Mouse (Mus musculus): ENCODE measurements around the gene Ism1. TPM values are rescaled to one million over a fixed set of nuclear protein-coding genes. Genes with fewer than 3 reads are reported as not detected.

Gene Ism1
- total RNA-seq, 1 experiment from 2014 or later = not detected

DNA sequence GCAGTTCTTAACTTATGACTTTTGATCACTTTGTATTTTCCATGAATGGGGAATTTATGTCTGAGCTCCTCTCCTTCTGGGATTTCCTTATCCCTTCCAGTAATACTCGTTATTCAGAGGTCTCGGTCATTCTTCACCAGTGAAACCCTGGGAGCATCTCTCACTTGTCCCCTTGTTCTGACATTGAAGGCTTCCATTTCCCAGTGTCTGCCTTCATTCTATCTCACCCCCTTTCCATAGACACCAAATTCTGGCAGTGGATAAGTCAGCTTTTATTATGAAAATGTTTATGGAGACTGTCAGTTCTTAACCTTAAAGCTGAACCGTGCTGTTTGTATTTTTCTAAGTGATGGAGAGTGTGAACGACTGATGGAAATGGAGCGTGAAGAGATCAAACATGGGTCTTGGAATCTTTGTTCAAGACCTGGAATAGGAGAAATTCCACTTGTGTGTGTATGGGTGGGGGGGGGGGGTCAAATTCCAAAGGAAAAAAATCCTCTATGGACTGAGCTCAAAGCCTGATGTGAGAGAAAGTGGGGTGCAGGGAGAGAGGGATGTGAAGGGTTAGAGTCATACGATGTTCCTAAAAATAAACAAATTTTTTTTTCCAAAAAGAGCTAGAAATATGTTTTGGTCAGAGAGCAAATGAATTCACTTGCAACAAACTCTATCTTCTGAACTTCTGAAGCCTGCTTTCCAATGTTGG is 30.4 kb downstream of the Ism1 start:
- no peak for ATAC-seq (replicated peaks; ENCODE audit: insufficient number of reproducible peaks, low FRiP score, low TSS enrichment, poor library complexity, severe bottlenecking)

DNA sequence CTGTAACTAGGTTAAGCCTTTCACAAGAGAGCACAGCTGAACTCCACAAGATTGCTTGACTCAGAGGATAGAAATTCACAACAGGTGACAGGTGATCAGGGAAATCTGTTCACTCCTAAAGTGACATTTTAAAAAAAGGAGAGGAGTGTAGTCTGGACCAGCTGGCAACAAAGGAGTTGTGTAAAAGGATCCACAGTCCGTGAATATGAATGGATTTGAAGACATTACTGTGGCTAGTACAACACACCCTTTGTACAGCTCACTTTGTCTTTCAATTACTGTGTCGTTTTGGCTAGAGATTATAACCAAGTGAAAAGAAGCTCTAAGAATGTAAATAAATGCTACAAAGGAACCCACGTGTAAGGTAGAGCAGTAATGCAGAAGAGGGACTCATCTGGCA is 33.7 kb downstream of the Ism1 start:
- ATAC-seq (replicated peaks; ENCODE audit: insufficient number of reproducible peaks, low FRiP score, low TSS enrichment, poor library complexity, severe bottlenecking) = no peak

DNA sequence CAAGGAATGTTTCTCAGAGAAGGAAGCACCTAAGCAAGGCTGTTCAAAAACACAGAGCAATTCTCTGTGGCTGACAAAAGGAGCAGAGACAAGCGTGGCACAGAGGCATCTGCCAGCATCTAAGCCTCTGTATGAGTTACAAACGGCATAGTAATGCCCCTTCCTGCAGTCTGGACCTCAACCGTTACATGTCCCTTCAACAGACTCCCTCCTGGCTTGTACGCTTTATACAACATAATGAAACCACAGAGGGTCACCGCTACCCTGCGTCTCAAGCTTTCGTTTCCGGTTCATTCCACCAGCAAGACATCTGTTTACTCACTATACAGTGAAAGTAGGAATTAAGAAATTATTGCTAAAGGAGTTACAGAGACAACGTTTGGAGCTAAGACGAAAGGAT is 34.1 kb downstream of the Ism1 start:
- ATAC-seq (replicated peaks; ENCODE audit: insufficient number of reproducible peaks, low FRiP score, low TSS enrichment, poor library complexity, severe bottlenecking) = no peak

DNA sequence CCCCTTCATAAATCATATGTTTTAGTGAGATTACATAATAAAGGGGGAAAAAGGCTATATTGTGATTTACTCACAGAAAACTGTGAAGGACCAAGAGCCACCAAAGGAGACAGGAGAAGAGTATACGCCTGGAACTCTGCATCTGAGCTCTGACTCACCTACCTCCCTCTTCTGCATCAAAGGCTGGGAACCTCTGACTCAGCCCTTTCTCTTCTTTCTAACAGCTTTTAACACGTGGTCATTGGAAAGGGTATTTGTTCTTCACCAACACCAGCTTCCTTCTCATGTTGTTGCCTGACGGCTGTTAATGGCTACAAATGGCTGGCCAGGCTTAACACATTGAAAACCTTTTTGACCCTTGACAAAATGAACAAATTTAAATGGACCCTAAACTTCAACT is 36.2 kb downstream of the Ism1 start:
- ATAC-seq (replicated peaks; ENCODE audit: insufficient number of reproducible peaks, low FRiP score, low TSS enrichment, poor library complexity, severe bottlenecking) = no peak

DNA sequence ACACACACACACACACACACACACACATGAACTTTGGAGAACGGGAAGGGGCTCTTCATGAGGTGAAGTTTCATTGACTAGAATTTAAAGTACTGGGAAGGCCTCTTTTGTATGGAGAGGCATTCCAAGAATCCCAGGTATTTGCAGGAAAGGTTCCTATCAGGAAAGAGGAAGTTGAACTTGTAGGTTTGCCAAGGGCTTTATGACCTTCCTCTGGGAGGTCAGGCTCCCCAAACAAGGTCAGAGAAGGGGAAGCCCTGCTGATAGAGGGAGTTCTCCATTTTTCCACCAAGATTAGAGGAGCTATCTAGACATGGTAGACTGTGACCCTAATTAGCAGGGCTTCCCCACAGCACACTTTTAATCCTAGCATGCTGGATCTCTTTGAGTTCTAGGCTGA is 39.8 kb downstream of the Ism1 start:
- ATAC-seq (replicated peaks; ENCODE audit: insufficient number of reproducible peaks, low FRiP score, low TSS enrichment, poor library complexity, severe bottlenecking) = no peak

DNA sequence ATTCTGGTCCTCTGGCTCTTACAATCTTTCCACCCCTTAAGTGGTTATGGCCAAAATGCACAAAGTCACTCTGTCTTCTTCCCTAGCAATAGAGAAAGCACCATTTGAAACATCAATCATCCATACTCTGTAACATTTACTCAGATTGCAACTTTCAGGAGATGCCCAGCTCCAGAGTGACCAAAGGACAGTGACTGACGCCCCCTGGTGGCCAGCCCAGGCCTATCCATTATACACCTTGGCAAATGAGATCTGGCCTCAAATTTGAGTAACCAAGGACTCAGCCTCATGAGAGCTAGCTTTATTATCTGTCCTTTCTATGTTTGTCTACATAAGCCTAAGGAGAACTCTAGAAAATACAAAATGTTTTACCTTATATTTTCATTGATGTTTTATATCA is 44.7 kb downstream of the Ism1 start:
- ATAC-seq (replicated peaks; ENCODE audit: insufficient number of reproducible peaks, low FRiP score, low TSS enrichment, poor library complexity, severe bottlenecking) = no peak

DNA sequence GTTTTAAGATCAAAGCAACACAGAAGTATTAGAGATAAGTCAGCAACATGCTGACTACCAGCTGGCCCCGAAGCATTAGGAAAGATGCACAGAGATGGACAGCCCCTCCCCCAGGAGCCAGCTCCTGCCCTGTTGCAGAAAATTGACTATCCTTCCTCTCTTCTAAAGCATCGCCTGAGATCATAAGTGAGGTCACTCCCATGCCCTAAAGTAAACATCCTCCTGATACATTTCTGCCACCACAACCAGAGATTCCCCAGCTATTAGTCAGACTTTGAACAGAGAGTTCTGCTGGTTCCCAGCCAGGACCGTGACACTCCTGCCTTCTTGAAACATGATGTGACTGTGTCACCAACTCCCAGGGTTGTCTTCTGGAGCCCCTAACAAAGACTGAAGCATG is 45.3 kb downstream of the Ism1 start:
- ATAC-seq (replicated peaks; ENCODE audit: insufficient number of reproducible peaks, low FRiP score, low TSS enrichment, poor library complexity, severe bottlenecking) = no peak

DNA sequence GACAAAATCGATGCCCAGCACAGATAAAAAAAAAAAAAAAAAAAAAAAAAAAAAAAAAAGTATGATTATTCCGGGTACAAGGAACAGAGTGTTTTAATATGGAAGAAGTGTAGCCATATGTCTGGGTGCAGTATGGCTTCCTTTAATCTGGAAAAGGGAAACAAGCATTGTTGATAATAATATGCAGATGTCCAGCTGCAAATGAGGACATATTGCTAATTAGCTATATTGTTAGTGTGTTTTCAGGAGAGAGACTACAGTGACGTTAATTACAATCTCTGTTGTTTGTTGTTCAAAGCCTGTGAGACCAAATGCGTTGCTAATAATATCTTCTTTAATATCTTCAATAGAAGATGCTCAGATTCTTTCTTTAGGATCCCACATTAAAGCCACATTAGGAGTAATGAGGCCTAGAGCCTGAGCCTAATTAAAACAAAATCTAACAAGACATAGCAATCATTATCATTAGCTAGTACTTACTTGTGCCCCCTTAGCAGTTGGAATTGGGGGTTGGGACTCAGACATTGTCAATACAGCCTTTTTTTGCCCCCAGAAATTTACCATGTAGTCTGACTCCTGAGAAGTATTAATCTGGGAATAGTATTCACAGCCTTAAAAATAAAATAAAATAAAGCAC is 46.3 kb downstream of the Ism1 start:
- ATAC-seq (replicated peaks; ENCODE audit: insufficient number of reproducible peaks, low FRiP score, low TSS enrichment, poor library complexity, severe bottlenecking) = no peak

DNA sequence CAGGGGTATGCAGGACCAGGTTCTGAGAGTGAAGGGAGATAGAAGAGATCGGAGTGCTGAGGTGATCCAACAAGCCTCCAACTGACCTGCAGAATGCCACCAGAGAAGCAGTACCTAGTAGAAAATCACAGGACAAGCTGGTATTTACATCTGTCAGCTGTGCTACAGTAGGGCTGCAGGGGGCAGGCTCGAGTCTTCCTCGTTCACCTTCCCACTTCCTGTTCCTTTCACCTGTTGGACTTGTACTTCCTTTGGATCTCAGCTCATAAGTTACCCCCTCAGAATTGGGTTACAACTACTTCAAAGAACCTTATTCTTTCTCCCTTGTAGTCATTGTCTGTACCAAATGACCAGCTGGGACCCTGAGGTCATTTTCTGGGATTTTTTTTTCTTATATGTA is 47.4 kb downstream of the Ism1 start:
- ATAC-seq (replicated peaks; ENCODE audit: insufficient number of reproducible peaks, low FRiP score, low TSS enrichment, poor library complexity, severe bottlenecking) = no peak

DNA sequence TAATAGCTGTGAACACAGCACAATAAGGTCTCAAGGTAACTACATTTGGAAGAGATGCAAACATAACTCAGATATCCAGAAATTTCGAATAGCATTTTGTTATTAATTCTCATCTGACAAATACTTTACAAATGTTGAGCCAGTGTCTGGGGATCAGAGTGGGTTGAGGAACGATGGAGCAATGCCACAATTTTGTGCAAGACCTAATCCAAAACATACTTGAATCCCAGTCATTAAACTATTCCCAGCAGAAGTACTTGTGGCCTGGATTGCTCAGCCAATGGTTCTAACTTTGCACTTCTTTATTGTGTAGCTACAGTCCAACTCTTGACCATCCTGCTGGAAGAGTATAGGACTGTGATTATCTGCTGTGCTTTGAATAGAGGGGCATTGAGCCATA is 50.1 kb downstream of the Ism1 start:
- no peak for ATAC-seq (replicated peaks; ENCODE audit: insufficient number of reproducible peaks, low FRiP score, low TSS enrichment, poor library complexity, severe bottlenecking)

DNA sequence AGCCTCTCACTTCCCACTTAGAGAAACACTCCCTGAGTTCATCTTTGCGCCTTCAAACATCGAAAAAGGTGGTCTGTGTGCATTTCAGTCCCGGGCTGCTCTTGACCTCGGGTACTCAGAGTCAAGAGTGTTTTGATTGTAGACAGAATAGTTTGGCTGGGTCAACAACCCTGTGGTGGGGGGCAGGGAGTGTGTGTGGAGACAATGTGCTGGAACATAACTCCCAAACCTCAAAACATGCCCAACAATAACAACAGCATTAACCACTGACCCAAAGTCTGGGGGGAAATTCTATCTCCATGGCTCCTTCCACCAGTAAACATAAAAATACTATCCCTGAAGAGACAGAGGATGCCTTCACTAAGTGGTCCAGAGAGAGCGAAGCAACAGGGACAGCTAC is 51.4 kb downstream of the Ism1 start:
- ATAC-seq (replicated peaks; ENCODE audit: insufficient number of reproducible peaks, low FRiP score, low TSS enrichment, poor library complexity, severe bottlenecking) = no peak

DNA sequence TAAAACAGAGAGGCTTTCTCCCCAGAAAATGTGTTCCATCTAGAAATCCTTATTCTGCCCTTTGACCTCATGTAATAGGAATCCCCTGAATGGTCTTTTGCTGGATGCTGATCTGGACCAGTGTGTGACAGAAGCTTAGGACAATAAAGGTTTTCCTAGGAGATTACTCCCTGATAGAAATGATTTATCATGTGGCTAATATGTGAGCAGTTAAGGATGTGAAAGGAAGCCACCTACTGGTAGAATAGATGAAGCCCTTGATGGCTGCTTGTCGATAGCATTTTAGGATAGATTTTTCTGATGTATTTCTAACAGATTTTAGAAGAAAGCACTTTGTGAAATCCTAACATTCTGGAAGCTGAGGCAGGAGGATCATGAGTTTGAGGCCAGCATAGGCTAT is 64.4 kb downstream of the Ism1 start:
- ATAC-seq (replicated peaks; ENCODE audit: insufficient number of reproducible peaks, low FRiP score, low TSS enrichment, poor library complexity, severe bottlenecking) = no peak

DNA sequence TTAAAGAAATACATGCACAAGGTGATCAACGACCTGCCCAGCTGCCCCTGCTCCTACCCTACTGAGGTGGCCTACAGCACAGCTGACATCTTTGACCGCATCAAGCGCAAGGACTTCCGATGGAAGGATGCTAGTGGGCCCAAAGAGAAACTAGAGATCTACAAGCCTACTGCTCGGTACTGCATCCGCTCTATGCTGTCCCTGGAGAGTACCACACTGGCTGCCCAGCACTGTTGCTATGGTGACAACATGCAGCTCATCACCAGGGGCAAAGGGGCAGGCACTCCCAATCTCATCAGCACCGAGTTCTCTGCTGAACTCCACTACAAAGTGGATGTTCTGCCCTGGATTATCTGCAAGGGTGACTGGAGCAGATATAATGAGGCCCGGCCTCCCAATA is 79.0 kb downstream of the Ism1 start:
- ATAC-seq (replicated peaks; ENCODE audit: insufficient number of reproducible peaks, low FRiP score, low TSS enrichment, poor library complexity, severe bottlenecking) = no peak

DNA sequence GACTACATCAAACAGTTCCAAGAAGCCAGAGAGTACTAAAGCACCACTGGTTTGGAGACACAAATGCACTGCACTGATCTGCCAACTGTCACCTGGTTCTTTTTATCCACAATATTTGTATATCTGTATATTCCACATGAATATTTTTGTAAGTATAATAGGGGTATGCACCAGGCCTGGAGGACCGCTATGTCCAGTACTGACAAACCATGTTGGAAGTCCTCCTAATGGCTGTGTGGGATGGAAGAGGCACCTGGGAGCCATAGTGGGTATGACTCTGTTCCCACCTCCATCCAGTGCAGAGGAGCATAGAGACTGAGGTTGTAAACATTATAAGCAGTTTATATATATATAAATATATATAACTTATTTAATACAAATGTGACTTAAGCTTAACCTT is 79.5 kb downstream of the Ism1 start:
- ATAC-seq (replicated peaks; ENCODE audit: insufficient number of reproducible peaks, low FRiP score, low TSS enrichment, poor library complexity, severe bottlenecking) = no peak

DNA sequence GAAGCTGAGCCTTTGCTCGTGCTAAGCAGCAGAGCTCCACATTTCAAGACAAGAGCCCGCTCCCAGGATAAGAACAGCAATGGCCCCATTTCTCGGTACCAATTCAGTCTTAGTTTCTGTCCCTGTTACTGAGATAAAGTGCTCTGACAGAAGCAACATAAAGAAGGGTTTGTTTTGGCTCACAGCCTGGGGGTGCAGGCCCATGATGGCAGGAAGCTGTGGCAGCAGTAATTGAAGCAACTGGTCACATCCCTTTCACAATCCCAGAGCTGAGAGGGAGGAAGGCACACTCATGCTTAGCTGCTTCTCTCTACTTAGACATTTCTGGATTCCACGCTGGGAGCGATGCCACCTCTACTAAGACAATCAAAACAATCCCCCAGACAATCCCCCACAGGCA is 86.4 kb downstream of the Ism1 start:
- no peak for ATAC-seq (replicated peaks; ENCODE audit: insufficient number of reproducible peaks, low FRiP score, low TSS enrichment, poor library complexity, severe bottlenecking)

DNA sequence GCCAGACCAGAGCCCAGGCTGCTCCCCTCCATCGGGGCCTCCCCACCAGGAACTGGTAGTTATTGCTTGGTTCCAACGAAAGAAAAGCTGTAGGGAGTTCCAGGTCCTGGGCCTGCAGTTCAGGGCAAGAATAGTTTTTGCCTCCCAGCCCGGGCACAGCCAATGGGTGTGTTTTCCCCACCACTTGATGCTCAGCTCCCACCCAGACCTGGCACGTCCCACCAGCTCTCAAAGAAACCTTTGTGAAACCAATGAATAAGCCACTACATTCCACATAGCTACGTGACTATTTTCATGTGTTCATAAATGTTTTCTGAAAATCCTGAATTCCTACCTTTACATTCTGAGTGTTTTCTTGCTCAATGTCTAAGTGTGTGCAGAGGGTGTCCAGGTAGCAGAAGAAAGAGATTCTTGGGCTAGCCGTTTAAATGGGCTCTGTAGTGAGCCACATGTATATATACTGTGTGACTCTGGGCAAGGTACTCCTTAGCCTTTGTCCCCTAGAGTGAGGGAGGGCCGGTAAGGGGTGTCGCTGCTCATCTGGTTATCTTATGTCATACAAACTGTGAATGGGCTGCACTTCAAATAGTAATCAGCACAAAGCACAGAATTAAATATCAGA is 97.1 kb downstream of the Ism1 start:
- ATAC-seq (replicated peaks; ENCODE audit: insufficient number of reproducible peaks, low FRiP score, low TSS enrichment, poor library complexity, severe bottlenecking) = no peak

DNA sequence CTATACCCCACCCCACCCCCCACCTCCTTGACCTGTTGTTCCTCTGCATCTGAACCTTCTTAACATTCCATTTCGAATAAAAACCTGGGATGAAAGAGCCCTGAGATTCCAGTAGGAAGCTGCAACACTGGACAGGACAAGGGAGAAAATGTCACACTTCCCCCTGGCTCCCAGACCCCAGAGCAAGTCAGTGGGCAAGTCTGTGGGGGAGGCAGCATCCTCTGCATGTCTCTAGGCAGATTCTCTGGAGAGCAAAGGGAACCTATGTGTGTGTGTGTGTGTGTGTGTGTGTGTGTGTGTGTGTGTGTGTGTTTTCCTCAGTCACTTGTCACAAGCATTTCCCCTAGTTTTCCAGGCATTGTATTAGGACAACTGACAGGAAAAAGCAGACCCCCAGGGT is 98.7 kb downstream of the Ism1 start:
- no peak for ATAC-seq (replicated peaks; ENCODE audit: insufficient number of reproducible peaks, low FRiP score, low TSS enrichment, poor library complexity, severe bottlenecking)

DNA sequence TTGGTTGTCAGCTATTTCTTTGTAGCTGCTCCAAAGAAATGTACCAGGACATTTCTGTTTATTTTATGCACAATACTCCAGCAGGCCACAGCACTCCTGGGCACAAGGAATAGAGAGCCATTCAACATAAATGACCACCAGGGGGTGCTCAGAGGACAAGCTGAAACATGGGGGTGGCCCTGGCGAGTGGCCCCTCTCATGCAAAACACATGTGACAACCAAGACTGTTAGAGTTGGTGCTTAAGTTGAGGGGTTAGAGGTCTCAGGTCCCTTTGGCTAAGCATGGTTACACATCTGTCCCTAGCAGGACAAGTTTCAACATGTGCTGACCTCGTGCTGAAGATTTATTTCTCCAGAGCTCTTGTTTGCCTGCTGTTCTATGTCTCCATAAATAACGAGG is 100.3 kb downstream of the Ism1 start:
- ATAC-seq (replicated peaks; ENCODE audit: insufficient number of reproducible peaks, low FRiP score, low TSS enrichment, poor library complexity, severe bottlenecking) = no peak

DNA sequence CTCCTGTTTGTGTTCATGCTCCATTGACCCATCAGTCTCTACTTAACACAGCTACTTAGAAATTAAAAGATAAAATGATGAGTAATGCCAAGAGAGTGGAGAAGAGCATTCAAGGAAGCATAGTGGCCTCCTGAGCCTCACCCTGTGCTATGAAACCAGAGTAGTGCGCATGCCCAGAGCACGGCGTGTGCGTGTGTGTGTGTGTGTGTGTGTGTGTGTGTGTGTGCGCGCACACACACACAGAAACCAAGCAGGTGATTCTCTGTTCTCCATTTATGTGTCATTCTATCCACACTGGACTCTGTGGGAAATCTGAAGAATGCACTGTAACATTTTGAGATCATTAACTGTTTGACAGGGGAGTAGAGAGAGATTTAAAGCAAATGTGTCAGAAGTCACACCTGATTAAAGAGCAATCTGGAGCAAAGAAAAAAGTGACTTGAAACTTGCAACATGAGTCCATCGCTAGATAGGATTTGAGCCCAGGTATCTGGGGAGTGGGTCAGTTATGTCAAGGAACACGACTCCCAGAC is 105.4 kb downstream of the Ism1 start:
- no peak for ATAC-seq (replicated peaks; ENCODE audit: insufficient number of reproducible peaks, low FRiP score, low TSS enrichment, poor library complexity, severe bottlenecking)

DNA sequence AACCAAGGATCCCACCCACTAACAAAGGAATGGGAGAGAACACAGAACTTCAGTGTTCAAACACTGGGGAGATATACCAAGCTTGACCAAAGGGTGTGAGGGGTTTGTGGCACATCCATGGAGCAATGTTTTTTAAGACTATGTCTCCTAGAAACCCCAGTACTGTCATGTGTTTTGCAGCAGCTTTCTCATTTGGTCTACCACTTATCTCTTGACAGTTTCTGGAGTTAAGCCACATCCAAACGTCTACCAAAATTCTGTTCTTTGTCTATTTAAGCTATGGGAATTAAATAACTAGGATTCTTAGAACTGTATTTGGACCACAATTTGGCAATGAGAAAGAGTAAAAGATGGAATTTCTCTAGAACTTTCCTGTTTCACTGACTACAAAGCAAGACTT is 106.5 kb downstream of the Ism1 start:
- ATAC-seq (replicated peaks; ENCODE audit: insufficient number of reproducible peaks, low FRiP score, low TSS enrichment, poor library complexity, severe bottlenecking) = no peak
